Mouse (Mus musculus): ENCODE results near the gene Hk2. TPM values are rescaled to one million over a fixed set of nuclear protein-coding genes. Genes with fewer than 3 reads are reported as not detected.

Hk2 gene
- polyA plus RNA-seq, 2 experiments: 14.2 to 18.5 TPM

DNA sequence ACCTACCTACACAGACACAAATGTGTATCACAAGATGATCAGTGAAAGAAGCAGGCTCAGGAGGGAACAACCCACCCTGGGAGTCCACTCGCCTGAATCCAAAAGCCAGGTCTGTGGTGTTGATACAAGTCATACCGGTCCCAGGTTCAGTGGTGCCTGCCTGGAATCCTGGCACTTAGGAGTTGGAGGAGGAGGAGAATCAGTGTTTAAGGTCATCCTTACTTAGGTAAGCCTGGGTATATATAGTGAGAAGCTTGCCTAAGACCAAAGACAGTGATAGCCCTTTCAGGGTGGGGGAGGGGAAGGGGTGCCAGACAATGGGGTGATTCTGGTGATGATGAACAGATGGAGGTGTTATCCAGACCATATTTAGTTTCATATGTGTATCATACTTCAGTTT lies 9.0 kb downstream of the Hk2 start:
- H3K9ac ChIP-seq (ENCODE audit: low read depth, low read length, severe bottlenecking): no peak overlapping the region
- ATAC-seq (ENCODE audit: low FRiP score, low read depth): no peak

DNA sequence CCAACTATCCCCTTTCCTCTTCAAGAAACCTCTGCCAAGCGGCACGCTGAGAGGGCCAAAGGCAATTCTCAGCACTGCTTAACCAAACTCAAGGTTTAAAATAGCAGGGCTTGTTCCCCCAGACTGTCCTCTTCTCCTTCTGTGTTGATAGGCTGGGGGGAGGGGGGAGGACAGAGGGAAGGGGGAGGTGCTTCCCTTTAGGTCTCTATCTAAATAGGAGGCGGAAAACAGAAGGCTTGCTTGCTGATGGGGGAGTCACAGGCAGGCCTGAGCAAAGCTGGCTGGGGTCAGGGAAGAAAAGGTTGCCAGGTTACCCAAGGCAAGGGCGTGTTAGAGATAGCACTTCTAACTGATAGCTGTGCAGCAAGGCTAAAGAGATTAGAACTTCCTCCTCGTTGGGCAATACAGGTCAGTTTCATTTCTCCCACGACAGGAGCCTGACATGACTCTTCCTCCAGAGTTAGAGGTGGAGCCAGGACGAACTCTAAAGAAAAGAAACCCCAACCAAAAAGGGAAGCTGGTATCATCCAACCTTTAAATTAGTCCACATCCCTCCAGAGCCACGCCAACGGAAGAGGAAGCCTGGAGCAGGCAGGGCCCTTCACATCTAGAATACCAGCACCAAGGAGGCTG lies 10.3 kb downstream of the Hk2 start:
- no peak overlapping the region for H3K9ac ChIP-seq (ENCODE audit: low read depth, low read length, severe bottlenecking)
- H3K36me3 ChIP-seq (ENCODE audit: control insufficient read depth, insufficient read depth, low read length): 0 out of 2 replicates have a peak, but pooled peaks cover 8% of the 10 kb centered on the region
- H3K27ac ChIP-seq (replicated peaks; ENCODE audit: low read depth, low read length): no peak overlapping the region
- no peak overlapping the region for H3K4me2 ChIP-seq (replicated peaks; ENCODE audit: low read depth, low read length, severe bottlenecking)
- DNase-seq (ENCODE audit: low spot score) (no peak), ATAC-seq (ENCODE audit: low FRiP score, low read depth) (no peak)
- H3K27me3 ChIP-seq (ENCODE audit: control insufficient read depth, insufficient read depth, low read length): no peaks in the 10 kb centered on the region
- H3K4me3 ChIP-seq (replicated peaks; ENCODE audit: low read length): no peak overlapping the region
- TF ChIP-seq POLR2A (IDR thresholded peaks at IDR 0.05; ENCODE audit: borderline replicate concordance, extremely low read depth, insufficient read depth, insufficient read length): no peak
- no peaks in the 10 kb centered on the region for H3K4me1 ChIP-seq (ENCODE audit: control insufficient read depth, insufficient read depth, low read length)
- WGBS: 57% methylated on average over 9 of the region's 9 CpGs
- no peaks in the 10 kb centered on the region for H3K9me3 ChIP-seq (ENCODE audit: control insufficient read depth, low read length)

More for the DNA sequence above, 9.0 kb downstream of the Hk2 start:
- no peaks in the 10 kb centered on the region for H3K9me3 ChIP-seq (ENCODE audit: control insufficient read depth, low read length)
- H3K4me2 ChIP-seq (replicated peaks; ENCODE audit: low read depth, low read length, severe bottlenecking): no peak overlapping the region
- H3K4me3 ChIP-seq (replicated peaks; ENCODE audit: low read length): no peak overlapping the region
- no peak overlapping the region for H3K27ac ChIP-seq (replicated peaks; ENCODE audit: low read depth, low read length)
- H3K36me3 ChIP-seq (ENCODE audit: control insufficient read depth, insufficient read depth, low read length): no peaks in the 10 kb centered on the region
- peaks cover 3% of the 10 kb centered on the region; the same call in 1 of the 2 replicates for H3K4me1 ChIP-seq (ENCODE audit: control insufficient read depth, insufficient read depth, low read length)
- H3K27me3 ChIP-seq (ENCODE audit: control insufficient read depth, insufficient read depth, low read length): no peaks in the 10 kb centered on the region
- no peak for TF ChIP-seq POLR2A (IDR thresholded peaks at IDR 0.05; ENCODE audit: borderline replicate concordance, extremely low read depth, insufficient read depth, insufficient read length)
- 96% methylated on average over 2 of the region's 2 CpGs for WGBS
- no peak for DNase-seq (ENCODE audit: low spot score)

DNA sequence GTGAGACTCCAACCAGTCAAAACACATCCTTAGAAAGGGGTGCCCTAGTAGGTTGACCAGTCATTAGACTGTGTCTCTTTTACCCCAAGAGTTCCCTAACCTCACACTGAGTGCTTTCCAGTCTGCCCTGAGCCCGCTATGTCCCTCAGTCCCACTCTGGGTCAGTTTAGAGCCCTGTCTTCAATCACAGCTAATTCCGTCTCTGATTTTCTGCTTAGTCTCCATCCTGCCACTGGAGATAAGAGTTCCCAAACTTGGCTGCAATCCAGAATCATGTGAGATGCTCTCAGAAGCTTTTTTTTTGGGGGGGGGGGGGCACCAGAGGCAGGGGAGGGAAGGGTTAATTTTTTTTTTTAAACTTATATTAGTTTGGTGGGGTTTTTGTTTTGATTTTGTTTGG lies 11.5 kb downstream of the Hk2 start:
- no peak overlapping the region for H3K9ac ChIP-seq (ENCODE audit: low read depth, low read length, severe bottlenecking)
- no peaks in the 10 kb centered on the region for H3K27me3 ChIP-seq (ENCODE audit: control insufficient read depth, insufficient read depth, low read length)
- no peak for ATAC-seq (ENCODE audit: low FRiP score, low read depth)
- no peak overlapping the region for H3K4me3 ChIP-seq (replicated peaks; ENCODE audit: low read length)
- no peak overlapping the region for H3K4me2 ChIP-seq (replicated peaks; ENCODE audit: low read depth, low read length, severe bottlenecking)
- TF ChIP-seq POLR2A (IDR thresholded peaks at IDR 0.05; ENCODE audit: borderline replicate concordance, extremely low read depth, insufficient read depth, insufficient read length): no peak
- 0 out of 2 replicates have a peak, but pooled peaks cover 12% of the 10 kb centered on the region for H3K36me3 ChIP-seq (ENCODE audit: control insufficient read depth, insufficient read depth, low read length)
- 78% methylated on average over 2 of the region's 2 CpGs for WGBS
- H3K27ac ChIP-seq (replicated peaks; ENCODE audit: low read depth, low read length): no peak overlapping the region
- no peaks in the 10 kb centered on the region for H3K9me3 ChIP-seq (ENCODE audit: control insufficient read depth, low read length)
- DNase-seq (ENCODE audit: low spot score): no peak
- H3K4me1 ChIP-seq (ENCODE audit: control insufficient read depth, insufficient read depth, low read length): no peaks in the 10 kb centered on the region

DNA sequence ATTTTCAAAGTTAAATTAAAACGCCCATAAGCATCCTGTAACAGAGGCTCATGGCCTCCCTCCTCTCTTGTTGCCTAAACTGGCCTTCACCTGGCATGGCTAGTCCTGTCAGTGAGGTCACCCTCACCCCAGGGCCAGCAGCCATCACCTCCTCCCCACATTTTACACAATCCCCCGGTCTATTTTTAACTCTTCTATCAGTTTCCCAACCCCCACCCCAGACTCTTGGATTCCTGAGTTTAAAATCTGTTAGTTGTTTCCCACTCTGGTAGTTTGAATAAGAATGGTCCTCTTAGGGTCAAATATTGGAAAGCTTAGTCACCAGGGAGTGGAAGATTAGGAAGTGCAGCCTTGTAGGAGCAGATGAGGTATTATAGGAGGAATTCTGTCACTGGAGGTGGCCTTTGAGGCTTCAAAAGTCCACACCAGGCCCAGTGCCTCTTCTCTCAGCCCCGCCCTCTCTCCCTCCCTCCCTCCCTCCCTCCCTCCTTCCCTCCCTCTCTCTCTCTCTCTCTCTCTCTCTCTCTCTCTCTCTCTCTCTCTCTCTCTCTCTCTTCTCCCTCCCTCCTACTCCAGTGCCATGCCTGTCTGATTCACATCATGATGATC lies 13.4 kb downstream of the Hk2 start:
- DNase-seq (ENCODE audit: low spot score) (no peak), ATAC-seq (ENCODE audit: low FRiP score, low read depth) (no peak)
- TF ChIP-seq POLR2A (IDR thresholded peaks at IDR 0.05; ENCODE audit: borderline replicate concordance, extremely low read depth, insufficient read depth, insufficient read length): no peak
- Histone ChIP-seq H3K4me2 (replicated peaks; ENCODE audit: low read depth, low read length, severe bottlenecking) (no peak overlapping the region), H3K9me3 (ENCODE audit: control insufficient read depth, low read length) (no peaks in the 10 kb centered on the region), H3K4me3 (replicated peaks; ENCODE audit: low read length) (no peak overlapping the region), H3K27me3 (ENCODE audit: control insufficient read depth, insufficient read depth, low read length) (no peaks in the 10 kb centered on the region), H3K36me3 (ENCODE audit: control insufficient read depth, insufficient read depth, low read length) (peaks cover 12% of the 10 kb centered on the region; the same call in 1 of the 2 replicates), H3K27ac (replicated peaks; ENCODE audit: low read depth, low read length) (no peak overlapping the region), H3K4me1 (ENCODE audit: control insufficient read depth, insufficient read depth, low read length) (no peaks in the 10 kb centered on the region), H3K9ac (ENCODE audit: low read depth, low read length, severe bottlenecking) (no peak overlapping the region)
- 92% methylated on average over 3 of the region's 3 CpGs for WGBS

DNA sequence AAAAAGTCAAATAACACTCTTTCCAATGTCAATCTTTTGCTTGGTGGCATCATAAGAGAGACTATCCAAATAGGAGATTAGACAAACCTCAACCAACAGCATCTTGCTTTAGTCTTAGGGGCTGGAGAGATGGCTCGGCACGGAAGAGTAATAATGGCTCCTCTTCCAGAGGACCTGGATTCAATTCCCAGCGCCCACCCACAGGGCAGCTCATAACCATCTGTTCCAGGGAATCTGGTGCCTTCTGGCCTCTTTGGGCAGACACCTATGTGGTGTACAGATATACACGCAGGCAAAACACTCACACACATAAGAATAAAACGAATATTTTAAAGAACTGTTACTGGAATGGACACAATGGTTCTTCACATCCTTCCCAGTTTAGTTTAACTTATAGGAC lies 15.0 kb downstream of the Hk2 start:
- no peaks in the 10 kb centered on the region for H3K4me1 ChIP-seq (ENCODE audit: control insufficient read depth, insufficient read depth, low read length)
- no peaks in the 10 kb centered on the region for H3K27me3 ChIP-seq (ENCODE audit: control insufficient read depth, insufficient read depth, low read length)
- no peak overlapping the region for H3K4me3 ChIP-seq (replicated peaks; ENCODE audit: low read length)
- 94% methylated on average over 5 of the region's 5 CpGs for WGBS
- peaks cover 12% of the 10 kb centered on the region; the same call in 1 of the 2 replicates for H3K36me3 ChIP-seq (ENCODE audit: control insufficient read depth, insufficient read depth, low read length)
- TF ChIP-seq POLR2A (IDR thresholded peaks at IDR 0.05; ENCODE audit: borderline replicate concordance, extremely low read depth, insufficient read depth, insufficient read length): no peak
- H3K9me3 ChIP-seq (ENCODE audit: control insufficient read depth, low read length): no peaks in the 10 kb centered on the region
- DNase-seq (ENCODE audit: low spot score) (no peak), ATAC-seq (ENCODE audit: low FRiP score, low read depth) (no peak)
- H3K27ac ChIP-seq (replicated peaks; ENCODE audit: low read depth, low read length): no peak overlapping the region
- no peak overlapping the region for H3K4me2 ChIP-seq (replicated peaks; ENCODE audit: low read depth, low read length, severe bottlenecking)
- no peak overlapping the region for H3K9ac ChIP-seq (ENCODE audit: low read depth, low read length, severe bottlenecking)

Measured in limb, embryonic 14.5 days (tissue).